Mouse (Mus musculus) hindbrain, embryonic 13.5 days (tissue): Measurements from ENCODE around the gene Hhat. TPM values are rescaled to one million over a fixed set of nuclear protein-coding genes. Genes with fewer than 3 reads are reported as not detected.

Experiments used
- ATAC-seq: fragments of 200-750 bp; cut with Nextera tagmentation; 2 replicates; pipeline ENCODE4 v1.8.0; 2017; ENCODE audit warnings: moderate TSS enrichment; ENCODE audit not compliant: low FRiP score
- H3K27ac ChIP-seq: fragments of 300-500 bp; sonication (generic); 2 replicates; pipeline ENCODE4 v1.5.1; 2015; ENCODE audit warnings: inconsistent platforms, mild to moderate bottlenecking, moderate library complexity
- H3K27me3 ChIP-seq: fragments of 300-500 bp; sonication (generic); 2 replicates; pipeline ENCODE4 v1.6.1; 2015; ENCODE audit warnings: mild to moderate bottlenecking, inconsistent platforms
- H3K36me3 ChIP-seq: fragments of 300-500 bp; sonication (generic); 2 replicates; pipeline ENCODE4 v1.6.1; 2015; ENCODE audit warnings: mild to moderate bottlenecking, inconsistent platforms
- H3K4me1 ChIP-seq: fragments of 300-500 bp; sonication (generic); replicated peaks from 2 replicates; pipeline ENCODE4 v1.6.1; 2015; ENCODE audit warnings: inconsistent platforms
- H3K4me2 ChIP-seq: fragments of 300-500 bp; sonication (generic); 2 replicates; pipeline ENCODE4 v1.6.1; 2015; ENCODE audit warnings: inconsistent platforms, mild to moderate bottlenecking, moderate library complexity
- H3K4me3 ChIP-seq: fragments of 300-500 bp; sonication (generic); 2 replicates; pipeline ENCODE4 v1.5.1; 2015; ENCODE audit warnings: mild to moderate bottlenecking, inconsistent platforms
- H3K9ac ChIP-seq: fragments of 300-500 bp; sonication (generic); 2 replicates; pipeline ENCODE4 v1.6.1; 2015; ENCODE audit warnings: mild to moderate bottlenecking, inconsistent platforms
- H3K9me3 ChIP-seq: fragments of 300-500 bp; sonication (generic); 2 replicates; pipeline ENCODE4 v1.6.1; 2016; ENCODE audit warnings: inconsistent platforms
- WGBS: fragments of 180-500 bp; shearing (Covaris S2); methylation state at CpG from one replicate; pipeline ENCODE4 v1.1.7; 2015; 5-methylcytosine and 5-hydroxymethylcytosine counted together
- polyA plus RNA-seq: library from polyadenylated mRNA; unstranded; fragments of >200 nt; fragmentation: Nextera tagmentation; extraction: Ambion mirVana; gene quantifications from 2 replicates; pipeline ENCODE4 v1.2.1, GENCODE M21; 2015

The Hhat gene
- polyA plus RNA-seq, 1 experiment from 2014 or later: 3.6 TPM

- no peaks in the 10 kb centered on the region for H3K4me1 ChIP-seq
- no peak overlapping the region for H3K4me3 ChIP-seq
- H3K27me3 ChIP-seq: no peaks in the 10 kb centered on the region
- no peak overlapping the region for H3K27ac ChIP-seq
- no peaks in the 10 kb centered on the region for H3K36me3 ChIP-seq
- ATAC-seq: no peak
- H3K9ac ChIP-seq: no peak overlapping the region
- no peak overlapping the region for H3K4me2 ChIP-seq
- WGBS: 88% methylated on average over 4 of the region's 4 CpGs
- no peaks in the 10 kb centered on the region for H3K9me3 ChIP-seq
Measured at GRCm38 (mm10) chr1:192778206-192778605, 7.2 kb upstream of the Hhat start.

GRCm38 (mm10) chr1:192770130-192770494 is 911 bp downstream of the Hhat start:
- peaks cover 18% of the 10 kb centered on the region for H3K4me1 ChIP-seq
- peak overlapping the region; percentile 89 for H3K4me2 ChIP-seq
- 0 out of 2 replicates have a peak, but pooled peaks cover 3% of the 10 kb centered on the region for H3K27me3 ChIP-seq
- no peaks in the 10 kb centered on the region for H3K9me3 ChIP-seq
- H3K4me3 ChIP-seq: peak overlapping the region; percentile 71
- WGBS: 8% methylated on average over 10 of the region's 10 CpGs
- H3K27ac ChIP-seq: peak overlapping the region; percentile 94
- peak; percentile 86 for ATAC-seq
- H3K36me3 ChIP-seq: no peaks in the 10 kb centered on the region
- H3K9ac ChIP-seq: peak overlapping the region; percentile 96

GRCm38 (mm10) chr1:192765531-192765930 is 5.5 kb downstream of the Hhat start:
- Histone ChIP-seq H3K4me1 (peaks cover 11% of the 10 kb centered on the region), H3K4me2 (no peak overlapping the region), H3K27ac (no peak overlapping the region), H3K36me3 (no peaks in the 10 kb centered on the region), H3K4me3 (no peak overlapping the region), H3K9ac (no peak overlapping the region), H3K27me3 (no peaks in the 10 kb centered on the region), H3K9me3 (no peaks in the 10 kb centered on the region)
- WGBS: 40% methylated on average over 4 of the region's 4 CpGs
- ATAC-seq: no peak

GRCm38 (mm10) chr1:192764547-192764946 is 6.5 kb downstream of the Hhat start:
- no peak for ATAC-seq
- 78% methylated on average over 2 of the region's 2 CpGs for WGBS

GRCm38 (mm10) chr1:192762946-192763933 is 7.8 kb downstream of the Hhat start:
- H3K4me2 ChIP-seq: no peak overlapping the region
- H3K9ac ChIP-seq: no peak overlapping the region
- 69% methylated on average over 7 of the region's 7 CpGs for WGBS
- no peaks in the 10 kb centered on the region for H3K36me3 ChIP-seq
- no peaks in the 10 kb centered on the region for H3K4me1 ChIP-seq
- H3K27ac ChIP-seq: no peak overlapping the region
- H3K27me3 ChIP-seq: no peaks in the 10 kb centered on the region
- no peak overlapping the region for H3K4me3 ChIP-seq
- ATAC-seq: no peak
- no peaks in the 10 kb centered on the region for H3K9me3 ChIP-seq

More at GRCm38 (mm10) chr1:192764547-192764946, 6.5 kb downstream of the Hhat start:
- no peak overlapping the region for H3K4me3 ChIP-seq
- no peak overlapping the region for H3K27ac ChIP-seq
- no peaks in the 10 kb centered on the region for H3K9me3 ChIP-seq
- no peak overlapping the region for H3K9ac ChIP-seq
- no peaks in the 10 kb centered on the region for H3K36me3 ChIP-seq
- no peak overlapping the region for H3K4me2 ChIP-seq
- H3K4me1 ChIP-seq: peaks cover 1% of the 10 kb centered on the region
- no peaks in the 10 kb centered on the region for H3K27me3 ChIP-seq

- H3K27ac ChIP-seq: peak overlapping the region; percentile 81
- WGBS: 84% methylated on average over 7 of the region's 7 CpGs
- H3K4me2 ChIP-seq: no peak overlapping the region
- no peak overlapping the region for H3K4me3 ChIP-seq
- H3K36me3 ChIP-seq: no peaks in the 10 kb centered on the region
- no peak overlapping the region for H3K9ac ChIP-seq
- peaks cover 32% of the 10 kb centered on the region for H3K4me1 ChIP-seq
- ATAC-seq: no peak
- H3K9me3 ChIP-seq: no peaks in the 10 kb centered on the region
- no peaks in the 10 kb centered on the region for H3K27me3 ChIP-seq
Measured at GRCm38 (mm10) chr1:192756674-192757073, 14.3 kb downstream of the Hhat start.

- Histone ChIP-seq H3K4me2 (peak overlapping the region; percentile 4; the same call in 1 of the 2 replicates), H3K9ac (no peak overlapping the region), H3K9me3 (no peaks in the 10 kb centered on the region), H3K27ac (peak overlapping the region; percentile 81), H3K36me3 (no peaks in the 10 kb centered on the region), H3K27me3 (no peaks in the 10 kb centered on the region), H3K4me1 (peaks cover 32% of the 10 kb centered on the region), H3K4me3 (no peak overlapping the region)
- ATAC-seq: peak; percentile 92
- WGBS: 24% methylated on average over 13 of the region's 13 CpGs
Measured at GRCm38 (mm10) chr1:192755685-192756606, 15.1 kb downstream of the Hhat start.

GRCm38 (mm10) chr1:192755246-192755645 is 15.8 kb downstream of the Hhat start:
- Histone ChIP-seq H3K4me1 (peaks cover 32% of the 10 kb centered on the region), H3K9ac (no peak overlapping the region), H3K4me3 (no peak overlapping the region), H3K36me3 (no peaks in the 10 kb centered on the region), H3K27ac (peak overlapping the region; percentile 81), H3K9me3 (no peaks in the 10 kb centered on the region), H3K4me2 (peak overlapping the region; percentile 4; the same call in 1 of the 2 replicates), H3K27me3 (no peaks in the 10 kb centered on the region)
- 0 out of 2 replicates have a peak, but pooled peaks have one; percentile 8 for ATAC-seq
- 31% methylated on average over 13 of the region's 13 CpGs for WGBS

- WGBS: 93% methylated on average over 4 of the region's 4 CpGs
- ATAC-seq: no peak
- Histone ChIP-seq H3K36me3 (no peaks in the 10 kb centered on the region), H3K27ac (no peak overlapping the region), H3K9ac (no peak overlapping the region), H3K4me2 (no peak overlapping the region), H3K27me3 (no peaks in the 10 kb centered on the region), H3K4me3 (no peak overlapping the region), H3K4me1 (peaks cover 39% of the 10 kb centered on the region), H3K9me3 (no peaks in the 10 kb centered on the region)
Measured at GRCm38 (mm10) chr1:192754268-192754667, 16.8 kb downstream of the Hhat start.

- no peaks in the 10 kb centered on the region for H3K36me3 ChIP-seq
- ATAC-seq: peak; percentile 46; the same call in 1 of the 2 replicates
- 27% methylated on average over 8 of the region's 8 CpGs for WGBS
- H3K27ac ChIP-seq: peak overlapping the region; percentile 55
- H3K9me3 ChIP-seq: no peaks in the 10 kb centered on the region
- no peak overlapping the region for H3K4me2 ChIP-seq
- no peaks in the 10 kb centered on the region for H3K27me3 ChIP-seq
- no peak overlapping the region for H3K4me3 ChIP-seq
- H3K9ac ChIP-seq: no peak overlapping the region
- peaks cover 39% of the 10 kb centered on the region for H3K4me1 ChIP-seq
Measured at GRCm38 (mm10) chr1:192752659-192753601, 18.1 kb downstream of the Hhat start.

GRCm38 (mm10) chr1:192750042-192750437 is 21.0 kb downstream of the Hhat start:
- no peaks in the 10 kb centered on the region for H3K27me3 ChIP-seq
- 68% methylated on average over 4 of the region's 4 CpGs for WGBS
- ATAC-seq: no peak

More at GRCm38 (mm10) chr1:192750042-192750437, 21.0 kb downstream of the Hhat start:
- Histone ChIP-seq H3K27ac (peak overlapping the region; percentile 52; the same call in 1 of the 2 replicates), H3K9ac (no peak overlapping the region), H3K4me3 (no peak overlapping the region), H3K36me3 (no peaks in the 10 kb centered on the region), H3K4me1 (peaks cover 23% of the 10 kb centered on the region), H3K4me2 (no peak overlapping the region), H3K9me3 (no peaks in the 10 kb centered on the region)
